Mouse (Mus musculus) midbrain, embryonic 16.5 days (tissue): ENCODE results near the gene Chmp3. TPM values are rescaled to one million over a fixed set of nuclear protein-coding genes. Genes with fewer than 3 reads are reported as not detected.

Source experiments
- ATAC-seq: fragments of 200-750 bp; cut with Nextera tagmentation; 2 replicates; pipeline ENCODE4 v1.8.0; 2017; ENCODE audit warnings: moderate TSS enrichment
- H3K27ac ChIP-seq: fragments of 300-500 bp; sonication (generic); 2 replicates; pipeline ENCODE4 v1.5.1; 2014; ENCODE audit warnings: mild to moderate bottlenecking, low read length, mixed read lengths
- H3K27me3 ChIP-seq: fragments of 300-500 bp; sonication (generic); 2 replicates; pipeline ENCODE4 v1.6.1; 2014; ENCODE audit warnings: low read depth, low read length, mixed read lengths; ENCODE audit not compliant: control insufficient read depth, insufficient read depth
- H3K36me3 ChIP-seq: fragments of 300-500 bp; sonication (generic); 2 replicates; pipeline ENCODE4 v1.6.1; 2014; ENCODE audit warnings: mild to moderate bottlenecking, low read length, moderate library complexity, mixed read lengths; ENCODE audit not compliant: control insufficient read depth, insufficient read depth
- H3K4me1 ChIP-seq: fragments of 300-500 bp; sonication (generic); 2 replicates; pipeline ENCODE4 v1.6.1; 2014; ENCODE audit warnings: mild to moderate bottlenecking, low read length, mixed read lengths; ENCODE audit not compliant: control insufficient read depth, insufficient read depth
- H3K4me2 ChIP-seq: fragments of 300-500 bp; sonication (generic); 2 replicates; pipeline ENCODE4 v1.6.1; 2014; ENCODE audit warnings: mild to moderate bottlenecking, low read length, mixed read lengths
- H3K4me3 ChIP-seq: fragments of 300-500 bp; sonication (generic); 2 replicates; pipeline ENCODE4 v1.5.1; 2014; ENCODE audit warnings: low read depth, mild to moderate bottlenecking, low read length, moderate library complexity, mixed read lengths
- H3K9ac ChIP-seq: fragments of 300-500 bp; sonication (generic); 2 replicates; pipeline ENCODE4 v1.6.1; 2014; ENCODE audit warnings: low read depth, low read length, mixed read lengths
- H3K9me3 ChIP-seq: fragments of 300-500 bp; sonication (generic); replicated peaks from 2 replicates; pipeline ENCODE4 v1.6.1; 2014; ENCODE audit warnings: mild to moderate bottlenecking, low read length, mixed read lengths; ENCODE audit not compliant: control insufficient read depth, poor library complexity, severe bottlenecking
- WGBS: fragments of 180-500 bp; shearing (Covaris S2); extraction: QIAGEN DNeasy Blood & Tissue Kit; methylation state at CpG from one replicate; pipeline ENCODE4 v1.1.7; 2014; 5-methylcytosine and 5-hydroxymethylcytosine counted together
- polyA plus RNA-seq: library from polyadenylated mRNA; unstranded; fragments of >200 nt; fragmentation: Nextera tagmentation; extraction: Ambion mirVana; gene quantifications from 2 replicates; pipeline ENCODE4 v1.2.1, GENCODE M21; 2015

Chmp3 gene
- polyA plus RNA-seq, 1 experiment from 2014 or later, result 57.9 TPM

- no peak overlapping the region for H3K9ac ChIP-seq
Observed at GRCm38 (mm10) chr6:71579478-71579877, 35.9 kb downstream of the Chmp3 start.

GRCm38 (mm10) chr6:71583198-71583597, 39.6 kb downstream of the Chmp3 start:
- 80% methylated on average over 4 of the region's 4 CpGs for WGBS
- Histone ChIP-seq H3K9me3 (no peaks in the 10 kb centered on the region), H3K4me1 (no peaks in the 10 kb centered on the region), H3K36me3 (peaks cover 20% of the 10 kb centered on the region), H3K27me3 (no peaks in the 10 kb centered on the region), H3K27ac (no peak overlapping the region), H3K4me3 (no peak overlapping the region), H3K9ac (no peak overlapping the region), H3K4me2 (no peak overlapping the region)
- ATAC-seq, result no peak; the same call in 1 of the 2 replicates

More at GRCm38 (mm10) chr6:71579478-71579877, 35.9 kb downstream of the Chmp3 start:
- Histone ChIP-seq H3K4me3 (no peak overlapping the region), H3K27me3 (no peaks in the 10 kb centered on the region), H3K4me2 (no peak overlapping the region), H3K27ac (no peak overlapping the region), H3K36me3 (peaks cover 10% of the 10 kb centered on the region; the same call in 1 of the 2 replicates), H3K4me1 (no peaks in the 10 kb centered on the region), H3K9me3 (no peaks in the 10 kb centered on the region)
- ATAC-seq, result no peak
- 96% methylated on average over 11 of the region's 11 CpGs for WGBS

DNA sequence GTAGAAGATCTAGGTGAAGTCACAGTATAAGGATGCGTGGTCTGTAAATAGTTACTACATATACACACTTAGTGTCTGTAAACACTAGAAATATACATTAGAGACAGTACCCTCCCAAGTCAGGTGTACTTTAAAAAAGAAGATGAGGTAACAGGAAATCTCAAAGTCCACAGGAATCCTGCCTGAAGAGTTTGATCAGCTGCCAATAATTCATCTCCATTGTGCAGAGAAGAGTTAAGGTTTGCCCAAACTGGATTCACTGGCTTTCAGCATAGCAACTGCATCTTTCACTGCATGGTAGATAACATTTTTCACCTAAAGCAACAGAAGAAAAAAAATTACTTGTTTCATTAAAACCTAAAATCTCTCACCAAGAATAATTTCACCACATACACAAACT, 45.8 kb downstream of the Chmp3 start:
- no peak for ATAC-seq
- Histone ChIP-seq H3K27me3 (no peaks in the 10 kb centered on the region), H3K4me2 (no peak overlapping the region), H3K27ac (no peak overlapping the region), H3K36me3 (peaks cover 51% of the 10 kb centered on the region), H3K4me1 (no peaks in the 10 kb centered on the region), H3K4me3 (no peak overlapping the region), H3K9ac (no peak overlapping the region), H3K9me3 (no peaks in the 10 kb centered on the region)
- 100% methylated on average over 1 of the region's 1 CpGs for WGBS

- Histone ChIP-seq H3K4me3 (no peak overlapping the region), H3K36me3 (peaks cover 53% of the 10 kb centered on the region), H3K9me3 (no peaks in the 10 kb centered on the region), H3K4me2 (no peak overlapping the region), H3K4me1 (no peaks in the 10 kb centered on the region), H3K27me3 (no peaks in the 10 kb centered on the region), H3K9ac (no peak overlapping the region), H3K27ac (no peak overlapping the region)
- no peak for ATAC-seq
- WGBS, result 95% methylated on average over 4 of the region's 4 CpGs
Observed at GRCm38 (mm10) chr6:71590154-71590553, 46.6 kb downstream of the Chmp3 start.

- Histone ChIP-seq H3K4me3 (no peak overlapping the region), H3K9ac (no peak overlapping the region), H3K27me3 (no peaks in the 10 kb centered on the region), H3K36me3 (peaks cover 30% of the 10 kb centered on the region), H3K9me3 (no peaks in the 10 kb centered on the region), H3K27ac (no peak overlapping the region), H3K4me2 (no peak overlapping the region), H3K4me1 (no peaks in the 10 kb centered on the region)
- WGBS, result 91% methylated on average over 3 of the region's 3 CpGs
- no peak for ATAC-seq
Observed at GRCm38 (mm10) chr6:71607756-71608155, 64.2 kb downstream of the Chmp3 start.

DNA sequence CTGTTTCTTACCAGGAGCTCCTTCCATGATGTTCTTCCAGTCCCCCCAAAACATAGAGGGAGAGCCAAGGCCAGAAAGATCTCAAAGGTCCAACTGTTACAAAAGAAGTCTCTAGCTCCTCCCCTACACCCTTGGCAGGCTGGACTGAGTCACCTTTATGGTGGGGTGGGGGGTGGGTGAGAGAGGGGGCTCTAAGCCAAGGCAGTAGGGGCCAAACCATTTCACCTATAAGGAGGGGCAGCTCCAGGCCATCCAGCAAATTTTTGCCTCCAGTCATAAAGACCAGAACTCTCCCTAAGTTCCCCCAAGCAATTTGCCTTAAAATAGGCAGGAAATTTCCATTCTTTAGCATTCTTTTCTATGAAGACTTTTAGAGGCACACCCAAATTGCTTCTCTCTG, 65.4 kb downstream of the Chmp3 start:
- Histone ChIP-seq H3K27ac (no peak overlapping the region), H3K4me2 (no peak overlapping the region), H3K27me3 (no peaks in the 10 kb centered on the region), H3K4me1 (no peaks in the 10 kb centered on the region), H3K9me3 (no peaks in the 10 kb centered on the region), H3K36me3 (peaks cover 29% of the 10 kb centered on the region), H3K4me3 (no peak overlapping the region), H3K9ac (no peak overlapping the region)
- ATAC-seq, result no peak

DNA sequence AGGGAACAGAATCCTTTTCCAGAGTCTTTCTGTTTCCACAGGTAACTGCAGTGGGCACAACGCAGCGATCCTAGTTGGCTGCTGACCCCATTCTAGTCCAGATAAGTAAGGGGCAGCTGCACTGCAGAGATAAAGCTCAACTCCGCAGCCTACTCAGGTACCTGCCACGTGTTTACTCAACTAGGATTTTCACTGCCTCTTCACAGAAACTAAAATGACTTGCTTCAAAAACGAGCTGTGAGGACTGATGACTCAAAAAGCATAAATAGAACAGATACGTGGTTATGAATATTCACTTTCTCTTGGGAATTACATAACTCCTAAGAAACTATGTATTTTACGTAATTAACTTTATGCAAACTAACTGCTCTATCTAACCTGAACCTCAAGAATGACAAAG, 66.4 kb downstream of the Chmp3 start:
- Histone ChIP-seq H3K9ac (no peak overlapping the region), H3K27ac (no peak overlapping the region), H3K4me2 (no peak overlapping the region), H3K27me3 (no peaks in the 10 kb centered on the region), H3K36me3 (peaks cover 26% of the 10 kb centered on the region), H3K4me3 (no peak overlapping the region), H3K4me1 (no peaks in the 10 kb centered on the region), H3K9me3 (no peaks in the 10 kb centered on the region)
- no peak for ATAC-seq
- 93% methylated on average over 7 of the region's 7 CpGs for WGBS

DNA sequence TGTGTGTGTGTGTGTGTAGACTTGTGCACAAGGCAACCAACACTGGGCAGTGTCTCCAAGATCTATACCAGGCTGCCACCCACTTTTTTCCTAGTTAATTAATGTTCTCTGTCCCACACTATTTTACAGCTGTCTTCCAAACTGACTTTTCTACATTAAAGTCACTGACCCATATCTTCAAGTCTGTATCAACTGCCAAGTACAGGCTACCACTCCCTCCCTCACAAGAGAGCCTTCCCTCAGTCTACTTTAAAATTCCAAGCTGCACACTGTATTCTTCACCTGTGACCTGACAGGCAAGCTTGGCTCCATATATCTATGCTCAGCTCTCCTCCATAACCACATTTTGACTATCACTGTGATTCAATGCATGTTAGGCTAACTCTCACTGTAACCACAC, 69.6 kb downstream of the Chmp3 start:
- H3K4me1 ChIP-seq, result no peaks in the 10 kb centered on the region
- no peaks in the 10 kb centered on the region for H3K9me3 ChIP-seq
- no peak overlapping the region for H3K4me3 ChIP-seq
- no peak overlapping the region for H3K27ac ChIP-seq
- H3K4me2 ChIP-seq, result no peak overlapping the region
- no peak for ATAC-seq
- no peak overlapping the region for H3K9ac ChIP-seq
- peaks cover 24% of the 10 kb centered on the region for H3K36me3 ChIP-seq
- H3K27me3 ChIP-seq, result no peaks in the 10 kb centered on the region

DNA sequence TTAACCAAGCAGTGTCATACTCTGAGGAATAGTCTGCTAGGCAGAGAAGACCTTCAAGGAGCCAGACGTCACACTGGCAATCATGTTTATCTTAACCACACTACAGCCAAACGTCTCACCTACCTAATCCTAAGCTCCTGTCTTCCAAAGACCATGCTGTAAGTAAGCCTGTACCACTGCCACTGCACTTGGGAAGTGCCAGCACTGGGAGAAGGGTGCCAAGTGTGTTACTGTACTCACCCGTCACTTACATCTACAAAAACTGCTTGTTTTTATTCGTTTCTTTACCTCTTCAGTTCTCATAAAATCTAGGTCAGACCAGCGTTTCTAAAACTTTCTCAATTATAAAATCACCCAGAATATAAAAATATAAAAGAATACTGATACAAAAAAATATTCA, 73.4 kb downstream of the Chmp3 start:
- ATAC-seq, result no peak
- no peak overlapping the region for H3K9ac ChIP-seq
- no peak overlapping the region for H3K27ac ChIP-seq
- no peaks in the 10 kb centered on the region for H3K27me3 ChIP-seq
- WGBS, result 86% methylated on average over 5 of the region's 5 CpGs
- no peak overlapping the region for H3K4me2 ChIP-seq
- no peak overlapping the region for H3K4me3 ChIP-seq
- no peaks in the 10 kb centered on the region for H3K4me1 ChIP-seq
- no peaks in the 10 kb centered on the region for H3K9me3 ChIP-seq
- H3K36me3 ChIP-seq, result peaks cover 22% of the 10 kb centered on the region

- H3K27ac ChIP-seq, result no peak overlapping the region
- no peak overlapping the region for H3K4me3 ChIP-seq
- no peak for ATAC-seq
- H3K4me1 ChIP-seq, result no peaks in the 10 kb centered on the region
- WGBS, result 94% methylated on average over 5 of the region's 5 CpGs
- H3K9ac ChIP-seq, result no peak overlapping the region
- H3K27me3 ChIP-seq, result no peaks in the 10 kb centered on the region
- no peaks in the 10 kb centered on the region for H3K9me3 ChIP-seq
- H3K36me3 ChIP-seq, result peaks cover 25% of the 10 kb centered on the region
- H3K4me2 ChIP-seq, result no peak overlapping the region
Observed at GRCm38 (mm10) chr6:71621551-71621950, 78.0 kb downstream of the Chmp3 start.
